Mouse (Mus musculus): ENCODE results near the gene Sipa1l1. TPM values are rescaled to one million over a fixed set of nuclear protein-coding genes. Genes with fewer than 3 reads are reported as not detected.

Sipa1l1 gene
- polyA plus RNA-seq, 1 experiment from 2014 or later: 3.7 TPM

- H3K36me3 ChIP-seq (replicated peaks): no peaks in the 10 kb centered on the region
Observed at GRCm38 (mm10) chr12:82251328-82251727, 82.2 kb downstream of the Sipa1l1 start.

GRCm38 (mm10) chr12:82254076-82254475 lies 85.0 kb downstream of the Sipa1l1 start:
- no peak overlapping the region for H3K4me2 ChIP-seq

More at GRCm38 (mm10) chr12:82251328-82251727, 82.2 kb downstream of the Sipa1l1 start:
- H3K4me3 ChIP-seq (replicated peaks): no peak overlapping the region
- H3K27ac ChIP-seq (replicated peaks): no peak overlapping the region
- no peaks in the 10 kb centered on the region for H3K27me3 ChIP-seq
- 64% methylated on average over 2 of the region's 2 CpGs for WGBS (ENCODE audit: insufficient replicate concordance)
- no peaks in the 10 kb centered on the region for H3K9me3 ChIP-seq (replicated peaks)
- no peak overlapping the region for H3K4me2 ChIP-seq
- H3K9ac ChIP-seq: no peak overlapping the region
- ATAC-seq (ENCODE audit: insufficient read depth): no peak
- H3K4me1 ChIP-seq (replicated peaks): peaks cover 16% of the 10 kb centered on the region

GRCm38 (mm10) chr12:82256012-82256411 lies 86.9 kb downstream of the Sipa1l1 start:
- WGBS (ENCODE audit: insufficient replicate concordance): 74% methylated on average over 5 of the region's 5 CpGs

More at GRCm38 (mm10) chr12:82254076-82254475, 85.0 kb downstream of the Sipa1l1 start:
- no peaks in the 10 kb centered on the region for H3K9me3 ChIP-seq (replicated peaks)
- no peak for ATAC-seq (ENCODE audit: insufficient read depth)
- H3K4me1 ChIP-seq (replicated peaks): no peaks in the 10 kb centered on the region
- 81% methylated on average over 5 of the region's 5 CpGs for WGBS (ENCODE audit: insufficient replicate concordance)
- no peak overlapping the region for H3K4me3 ChIP-seq (replicated peaks)
- no peaks in the 10 kb centered on the region for H3K36me3 ChIP-seq (replicated peaks)
- H3K27me3 ChIP-seq: no peaks in the 10 kb centered on the region
- H3K9ac ChIP-seq: no peak overlapping the region
- no peak overlapping the region for H3K27ac ChIP-seq (replicated peaks)

GRCm38 (mm10) chr12:82256921-82257500 lies 87.9 kb downstream of the Sipa1l1 start:
- H3K36me3 ChIP-seq (replicated peaks): no peaks in the 10 kb centered on the region
- WGBS (ENCODE audit: insufficient replicate concordance): 51% methylated on average over 6 of the region's 6 CpGs
- H3K4me1 ChIP-seq (replicated peaks): no peaks in the 10 kb centered on the region
- no peak overlapping the region for H3K27ac ChIP-seq (replicated peaks)
- no peaks in the 10 kb centered on the region for H3K9me3 ChIP-seq (replicated peaks)
- no peak for ATAC-seq (ENCODE audit: insufficient read depth)
- H3K27me3 ChIP-seq: no peaks in the 10 kb centered on the region
- no peak overlapping the region for H3K9ac ChIP-seq
- no peak overlapping the region for H3K4me2 ChIP-seq
- no peak overlapping the region for H3K4me3 ChIP-seq (replicated peaks)

More at GRCm38 (mm10) chr12:82256012-82256411, 86.9 kb downstream of the Sipa1l1 start:
- no peaks in the 10 kb centered on the region for H3K27me3 ChIP-seq
- ATAC-seq (ENCODE audit: insufficient read depth): no peak
- H3K27ac ChIP-seq (replicated peaks): no peak overlapping the region
- H3K9ac ChIP-seq: no peak overlapping the region
- no peak overlapping the region for H3K4me3 ChIP-seq (replicated peaks)
- no peak overlapping the region for H3K4me2 ChIP-seq
- no peaks in the 10 kb centered on the region for H3K9me3 ChIP-seq (replicated peaks)
- no peaks in the 10 kb centered on the region for H3K36me3 ChIP-seq (replicated peaks)
- H3K4me1 ChIP-seq (replicated peaks): no peaks in the 10 kb centered on the region

- no peak for ATAC-seq (ENCODE audit: insufficient read depth)
- H3K9ac ChIP-seq: no peak overlapping the region
Observed at GRCm38 (mm10) chr12:82257994-82258785, 89.1 kb downstream of the Sipa1l1 start.

GRCm38 (mm10) chr12:82263443-82263842 lies 94.3 kb downstream of the Sipa1l1 start:
- Histone ChIP-seq H3K4me1 (replicated peaks) (peaks cover 4% of the 10 kb centered on the region; the same call in 1 of the 2 replicates), H3K27me3 (no peaks in the 10 kb centered on the region), H3K9me3 (replicated peaks) (no peaks in the 10 kb centered on the region), H3K4me2 (no peak overlapping the region), H3K4me3 (replicated peaks) (no peak overlapping the region), H3K36me3 (replicated peaks) (no peaks in the 10 kb centered on the region), H3K9ac (no peak overlapping the region), H3K27ac (replicated peaks) (no peak overlapping the region)
- no peak for ATAC-seq (ENCODE audit: insufficient read depth)
- 58% methylated on average over 7 of the region's 7 CpGs for WGBS (ENCODE audit: insufficient replicate concordance)

More at GRCm38 (mm10) chr12:82257994-82258785, 89.1 kb downstream of the Sipa1l1 start:
- Histone ChIP-seq H3K4me3 (replicated peaks) (no peak overlapping the region), H3K27me3 (no peaks in the 10 kb centered on the region), H3K9me3 (replicated peaks) (no peaks in the 10 kb centered on the region), H3K36me3 (replicated peaks) (no peaks in the 10 kb centered on the region), H3K4me1 (replicated peaks) (no peaks in the 10 kb centered on the region), H3K27ac (replicated peaks) (no peak overlapping the region), H3K4me2 (no peak overlapping the region)
- WGBS (ENCODE audit: insufficient replicate concordance): 60% methylated on average over 6 of the region's 6 CpGs

- H3K27ac ChIP-seq (replicated peaks): no peak overlapping the region
- H3K4me2 ChIP-seq: no peak overlapping the region
- no peak for ATAC-seq (ENCODE audit: insufficient read depth)
- no peak overlapping the region for H3K9ac ChIP-seq
- peaks cover 4% of the 10 kb centered on the region; the same call in 1 of the 2 replicates for H3K4me1 ChIP-seq (replicated peaks)
- no peaks in the 10 kb centered on the region for H3K9me3 ChIP-seq (replicated peaks)
- no peaks in the 10 kb centered on the region for H3K27me3 ChIP-seq
- H3K4me3 ChIP-seq (replicated peaks): no peak overlapping the region
- no peaks in the 10 kb centered on the region for H3K36me3 ChIP-seq (replicated peaks)
- WGBS (ENCODE audit: insufficient replicate concordance): 35% methylated on average over 5 of the region's 5 CpGs
Observed at GRCm38 (mm10) chr12:82264083-82264851, 95.1 kb downstream of the Sipa1l1 start.

GRCm38 (mm10) chr12:82265335-82266274 lies 96.5 kb downstream of the Sipa1l1 start:
- no peak overlapping the region for H3K4me3 ChIP-seq (replicated peaks)
- no peaks in the 10 kb centered on the region for H3K27me3 ChIP-seq
- H3K27ac ChIP-seq (replicated peaks): no peak overlapping the region
- no peak overlapping the region for H3K9ac ChIP-seq
- no peak overlapping the region for H3K4me2 ChIP-seq
- H3K9me3 ChIP-seq (replicated peaks): no peaks in the 10 kb centered on the region
- no peaks in the 10 kb centered on the region for H3K36me3 ChIP-seq (replicated peaks)
- H3K4me1 ChIP-seq (replicated peaks): peaks cover 4% of the 10 kb centered on the region; the same call in 1 of the 2 replicates
- ATAC-seq (ENCODE audit: insufficient read depth): no peak
- 64% methylated on average over 9 of the region's 9 CpGs for WGBS (ENCODE audit: insufficient replicate concordance)

GRCm38 (mm10) chr12:82271447-82271846 lies 102.3 kb downstream of the Sipa1l1 start:
- no peak overlapping the region for H3K9ac ChIP-seq
- H3K36me3 ChIP-seq (replicated peaks): no peaks in the 10 kb centered on the region
- no peaks in the 10 kb centered on the region for H3K27me3 ChIP-seq
- 77% methylated on average over 3 of the region's 3 CpGs for WGBS (ENCODE audit: insufficient replicate concordance)
- no peak overlapping the region for H3K4me2 ChIP-seq
- H3K4me1 ChIP-seq (replicated peaks): no peaks in the 10 kb centered on the region
- no peak overlapping the region for H3K27ac ChIP-seq (replicated peaks)
- H3K4me3 ChIP-seq (replicated peaks): no peak overlapping the region
- no peak for ATAC-seq (ENCODE audit: insufficient read depth)
- H3K9me3 ChIP-seq (replicated peaks): no peaks in the 10 kb centered on the region

GRCm38 (mm10) chr12:82273503-82273902 lies 104.4 kb downstream of the Sipa1l1 start:
- no peaks in the 10 kb centered on the region for H3K36me3 ChIP-seq (replicated peaks)
- H3K4me1 ChIP-seq (replicated peaks): no peaks in the 10 kb centered on the region
- no peak overlapping the region for H3K4me2 ChIP-seq
- no peak overlapping the region for H3K4me3 ChIP-seq (replicated peaks)
- H3K27me3 ChIP-seq: no peaks in the 10 kb centered on the region
- H3K9me3 ChIP-seq (replicated peaks): no peaks in the 10 kb centered on the region
- no peak overlapping the region for H3K9ac ChIP-seq
- H3K27ac ChIP-seq (replicated peaks): no peak overlapping the region
- no peak for ATAC-seq (ENCODE audit: insufficient read depth)
- WGBS (ENCODE audit: insufficient replicate concordance): 55% methylated on average over 3 of the region's 3 CpGs
